Mouse (Mus musculus) kidney, embryonic 16.5 days (tissue): ENCODE measurements at regions not wholly inside any gene's neighbourhood (a gene's known extent, or its start where the extent isn't known, plus 50 kb on each side); places are given as distances from the start of the nearest gene placed in this dataset.
A peak's percentile ranks its signal among the peaks of the same experiment; 100 is the strongest.

ENCODE experiments used
- ATAC-seq: fragments of 200-750 bp; cut with Nextera tagmentation; 2 replicates; pipeline ENCODE4 v1.8.0; 2017; ENCODE audit warnings: moderate TSS enrichment; ENCODE audit not compliant: low FRiP score, low TSS enrichment
- H3K27ac ChIP-seq: fragments of 300-500 bp; sonication (generic); 2 replicates; pipeline ENCODE4 v1.5.1; 2014; ENCODE audit warnings: low read length
- H3K27me3 ChIP-seq: fragments of 300-500 bp; sonication (generic); 2 replicates; pipeline ENCODE4 v1.6.1; 2014; ENCODE audit warnings: low read length, control low read depth, mixed read lengths; ENCODE audit not compliant: insufficient read depth
- H3K36me3 ChIP-seq: fragments of 300-500 bp; sonication (generic); 2 replicates; pipeline ENCODE4 v1.6.1; 2014; ENCODE audit warnings: low read length, control low read depth, mixed read lengths; ENCODE audit not compliant: insufficient read depth
- H3K4me1 ChIP-seq: fragments of 300-500 bp; sonication (generic); 2 replicates; pipeline ENCODE4 v1.6.1; 2014; ENCODE audit warnings: low read length, control low read depth, mixed read lengths; ENCODE audit not compliant: insufficient read depth
- H3K4me2 ChIP-seq: fragments of 300-500 bp; sonication (generic); replicated peaks from 2 replicates; pipeline ENCODE4 v1.6.1; 2014; ENCODE audit warnings: low read depth, low read length
- H3K4me3 ChIP-seq: fragments of 300-500 bp; sonication (generic); 2 replicates; pipeline ENCODE4 v1.5.1; 2014; ENCODE audit warnings: mild to moderate bottlenecking, low read length
- H3K9ac ChIP-seq: fragments of 300-500 bp; sonication (generic); replicated peaks from 2 replicates; pipeline ENCODE4 v1.6.1; 2014; ENCODE audit warnings: low read length
- H3K9me3 ChIP-seq: fragments of 300-500 bp; sonication (generic); 2 replicates; pipeline ENCODE4 v1.6.1; 2016; ENCODE audit warnings: low read length, control low read depth
- WGBS: fragments of 180-500 bp; shearing (Covaris S2); extraction: QIAGEN DNeasy Blood & Tissue Kit; methylation state at CpG from one replicate; pipeline ENCODE4 v1.1.7; 2014; 5-methylcytosine and 5-hydroxymethylcytosine counted together

GRCm38 (mm10) chr3:137211667-137212066 lies 129.2 kb upstream of the Emcn start:
- no peak overlapping the region for H3K9ac ChIP-seq
- no peaks in the 10 kb centered on the region for H3K36me3 ChIP-seq
- H3K4me3 ChIP-seq, result no peak overlapping the region
- no peak overlapping the region for H3K27ac ChIP-seq
- 87% methylated on average over 3 of the region's 3 CpGs for WGBS
- H3K4me2 ChIP-seq, result no peak overlapping the region
- no peaks in the 10 kb centered on the region for H3K27me3 ChIP-seq
- H3K4me1 ChIP-seq, result no peaks in the 10 kb centered on the region
- ATAC-seq, result no peak
- no peaks in the 10 kb centered on the region for H3K9me3 ChIP-seq

DNA sequence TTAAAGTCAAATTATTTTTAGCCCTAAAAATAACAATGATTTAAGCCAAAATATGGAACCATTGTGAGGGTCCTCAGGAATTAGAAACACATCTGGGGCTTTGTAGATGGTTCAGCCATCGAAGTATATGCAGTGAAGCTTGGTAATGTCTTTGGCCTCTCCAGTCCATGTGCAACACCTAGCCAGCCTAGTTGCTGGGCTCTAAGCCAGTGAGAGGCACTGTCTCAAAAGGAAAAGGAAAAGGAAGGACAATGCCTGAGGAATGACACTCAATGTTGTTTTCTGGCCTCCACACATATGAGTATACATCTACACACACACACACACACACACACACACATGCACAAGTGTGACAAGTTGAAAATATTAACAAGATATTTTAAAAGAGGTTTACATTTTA lies 124.8 kb upstream of the Emcn start:
- no peaks in the 10 kb centered on the region for H3K9me3 ChIP-seq
- no peak overlapping the region for H3K9ac ChIP-seq
- ATAC-seq, result no peak
- H3K4me1 ChIP-seq, result no peaks in the 10 kb centered on the region
- H3K27me3 ChIP-seq, result no peaks in the 10 kb centered on the region
- H3K36me3 ChIP-seq, result no peaks in the 10 kb centered on the region
- no peak overlapping the region for H3K4me3 ChIP-seq
- H3K4me2 ChIP-seq, result no peak overlapping the region
- no peak overlapping the region for H3K27ac ChIP-seq
- 76% methylated on average over 1 of the region's 1 CpGs for WGBS

DNA sequence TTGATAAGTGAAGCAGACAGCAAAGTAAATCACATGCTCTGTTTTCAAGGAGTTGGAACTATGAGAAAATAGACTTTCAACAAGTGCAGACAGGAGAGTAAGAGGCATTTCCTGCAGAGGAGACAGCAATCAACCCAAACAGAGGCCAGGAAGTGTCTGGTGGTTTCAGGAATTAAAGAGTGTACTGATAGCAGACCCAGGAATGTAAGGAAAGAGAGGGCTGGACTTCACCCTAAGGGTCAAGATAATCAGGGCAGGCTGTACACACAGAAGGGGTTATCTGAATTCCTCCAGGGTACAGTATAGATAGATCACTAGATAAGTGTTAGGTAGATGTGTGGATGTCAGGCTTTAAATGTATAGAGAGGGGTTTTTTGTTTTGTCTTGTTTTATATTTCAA lies 123.6 kb upstream of the Emcn start:
- Histone ChIP-seq H3K9me3 (no peaks in the 10 kb centered on the region), H3K4me3 (no peak overlapping the region), H3K9ac (no peak overlapping the region), H3K27ac (no peak overlapping the region), H3K36me3 (no peaks in the 10 kb centered on the region), H3K27me3 (no peaks in the 10 kb centered on the region), H3K4me2 (no peak overlapping the region), H3K4me1 (no peaks in the 10 kb centered on the region)
- no peak for ATAC-seq

DNA sequence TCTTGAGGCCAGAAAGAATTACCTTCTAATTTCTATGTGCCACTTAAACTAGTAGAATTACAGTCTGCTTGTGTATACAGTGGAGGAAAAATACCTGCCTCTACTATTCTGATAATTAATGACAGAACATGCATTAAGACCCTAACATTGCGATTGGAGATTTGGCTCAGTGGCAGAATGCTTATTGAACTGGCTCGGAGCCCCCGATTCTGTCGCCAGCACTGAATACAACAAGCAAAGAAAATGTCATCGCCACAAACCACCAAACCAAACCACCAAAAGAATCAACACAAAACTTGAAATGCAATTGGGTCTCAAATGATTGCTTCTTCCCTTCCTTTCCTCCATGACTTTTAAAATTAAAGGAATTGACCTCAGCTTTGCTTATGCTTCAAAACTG lies 122.9 kb upstream of the Emcn start:
- H3K4me2 ChIP-seq, result no peak overlapping the region
- no peak overlapping the region for H3K4me3 ChIP-seq
- H3K9me3 ChIP-seq, result no peaks in the 10 kb centered on the region
- no peak overlapping the region for H3K9ac ChIP-seq
- no peak overlapping the region for H3K27ac ChIP-seq
- H3K27me3 ChIP-seq, result no peaks in the 10 kb centered on the region
- H3K4me1 ChIP-seq, result no peaks in the 10 kb centered on the region
- no peaks in the 10 kb centered on the region for H3K36me3 ChIP-seq
- 95% methylated on average over 5 of the region's 5 CpGs for WGBS
- no peak for ATAC-seq

DNA sequence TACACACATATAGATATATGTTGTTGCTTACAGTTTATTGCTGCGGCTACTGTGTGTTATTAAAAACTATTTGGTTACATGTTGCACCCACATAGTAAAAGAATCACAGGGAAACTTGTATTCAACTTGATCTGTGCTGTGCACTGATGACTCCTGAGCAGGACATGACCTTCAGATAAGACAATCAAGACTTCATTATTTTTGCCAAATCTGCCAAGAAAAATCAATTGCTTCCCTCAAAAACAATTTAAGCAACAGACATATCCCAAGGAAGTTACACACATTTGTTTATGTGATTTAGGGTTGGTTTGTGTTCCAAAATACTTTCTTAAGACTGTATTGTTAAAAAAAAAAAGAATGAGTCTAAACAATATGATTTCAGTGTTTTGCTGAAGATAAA lies 114.7 kb upstream of the Emcn start:
- Histone ChIP-seq H3K9ac (no peak overlapping the region), H3K4me3 (no peak overlapping the region), H3K4me1 (no peaks in the 10 kb centered on the region), H3K9me3 (no peaks in the 10 kb centered on the region), H3K27ac (no peak overlapping the region), H3K36me3 (no peaks in the 10 kb centered on the region), H3K4me2 (no peak overlapping the region), H3K27me3 (no peaks in the 10 kb centered on the region)
- WGBS, result 86% methylated on average over 1 of the region's 1 CpGs
- ATAC-seq, result no peak

DNA sequence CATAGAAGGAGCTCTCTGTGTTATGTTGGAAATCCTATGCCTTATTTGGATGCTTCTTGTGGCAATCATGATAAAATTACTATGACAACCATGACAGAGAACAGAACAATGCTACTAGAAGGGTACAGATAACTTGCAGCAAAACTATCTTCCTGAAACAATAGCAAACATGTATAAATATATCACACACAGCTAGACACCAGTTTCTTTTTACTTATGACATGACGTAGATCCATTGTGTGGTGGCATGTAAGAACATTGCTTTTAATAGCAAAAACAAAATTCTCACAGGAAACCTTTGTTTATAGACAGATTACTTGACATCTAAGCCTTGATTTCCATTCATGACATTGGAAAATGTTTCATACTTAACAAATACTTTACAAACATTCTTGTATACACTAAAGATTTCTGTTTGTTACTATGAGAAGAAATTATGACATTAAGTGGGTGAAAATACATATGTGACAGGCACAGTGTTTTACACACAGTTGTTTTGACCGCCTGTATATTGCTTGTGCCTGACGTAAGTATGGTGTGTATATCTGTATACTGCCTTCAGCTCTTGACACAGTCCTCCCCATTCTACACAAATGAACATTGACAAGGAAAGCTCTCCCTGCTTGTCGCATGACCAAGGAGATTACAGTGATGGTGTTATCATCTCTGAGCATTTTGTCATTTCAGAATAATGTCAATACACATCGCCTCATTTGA lies 113.6 kb upstream of the Emcn start:
- Histone ChIP-seq H3K4me1 (no peaks in the 10 kb centered on the region), H3K27ac (no peak overlapping the region), H3K36me3 (no peaks in the 10 kb centered on the region), H3K27me3 (no peaks in the 10 kb centered on the region), H3K9ac (no peak overlapping the region), H3K4me3 (no peak overlapping the region), H3K9me3 (no peaks in the 10 kb centered on the region), H3K4me2 (no peak overlapping the region)
- 86% methylated on average over 5 of the region's 5 CpGs for WGBS
- no peak for ATAC-seq

DNA sequence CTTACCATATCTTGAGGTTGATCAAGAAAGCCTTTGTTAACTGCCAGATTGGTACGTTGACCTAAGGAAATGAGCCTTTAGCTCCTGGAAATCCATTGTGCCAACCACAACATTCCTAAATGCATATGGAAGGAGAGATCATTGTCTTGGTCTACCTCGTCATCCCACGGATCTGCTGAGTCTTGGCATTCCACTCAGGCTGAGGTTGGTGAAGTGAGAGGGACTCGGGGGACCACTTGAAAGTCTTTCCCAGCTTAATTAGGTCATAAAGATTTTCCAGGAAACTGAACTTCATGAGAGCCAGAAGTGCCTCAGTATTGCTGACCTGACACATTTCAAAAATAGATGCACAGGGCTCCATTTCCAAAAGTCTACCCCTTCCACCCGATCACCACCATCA lies 112.5 kb upstream of the Emcn start:
- H3K9ac ChIP-seq, result no peak overlapping the region
- no peak overlapping the region for H3K27ac ChIP-seq
- no peaks in the 10 kb centered on the region for H3K36me3 ChIP-seq
- WGBS, result 66% methylated on average over 5 of the region's 5 CpGs
- H3K9me3 ChIP-seq, result no peaks in the 10 kb centered on the region
- H3K27me3 ChIP-seq, result no peaks in the 10 kb centered on the region
- no peaks in the 10 kb centered on the region for H3K4me1 ChIP-seq
- no peak overlapping the region for H3K4me2 ChIP-seq
- H3K4me3 ChIP-seq, result no peak overlapping the region
- no peak for ATAC-seq

DNA sequence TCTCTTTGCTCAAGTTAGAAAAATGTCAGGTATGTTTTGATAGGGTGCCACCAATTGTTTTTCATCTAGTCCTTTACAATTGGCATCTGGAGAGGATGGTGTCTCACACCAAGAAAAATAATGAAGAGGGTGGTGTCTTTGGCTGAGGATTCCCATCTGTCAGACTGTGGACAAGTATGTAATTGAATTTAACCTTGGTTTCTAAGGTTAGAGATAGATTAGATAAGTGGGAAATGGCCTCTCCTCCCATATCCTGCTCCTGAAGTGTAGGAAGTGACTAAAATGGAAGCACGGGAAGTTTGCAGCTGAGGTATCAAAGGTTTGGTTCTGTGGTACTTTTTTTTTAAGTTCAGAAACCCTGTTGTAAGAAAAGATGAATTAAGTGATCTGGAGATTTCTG lies 98.0 kb upstream of the Emcn start:
- H3K27ac ChIP-seq, result no peak overlapping the region
- 0 out of 2 replicates have a peak, but pooled peaks have one; percentile 35 for ATAC-seq
- WGBS, result 29% methylated on average over 1 of the region's 1 CpGs

DNA sequence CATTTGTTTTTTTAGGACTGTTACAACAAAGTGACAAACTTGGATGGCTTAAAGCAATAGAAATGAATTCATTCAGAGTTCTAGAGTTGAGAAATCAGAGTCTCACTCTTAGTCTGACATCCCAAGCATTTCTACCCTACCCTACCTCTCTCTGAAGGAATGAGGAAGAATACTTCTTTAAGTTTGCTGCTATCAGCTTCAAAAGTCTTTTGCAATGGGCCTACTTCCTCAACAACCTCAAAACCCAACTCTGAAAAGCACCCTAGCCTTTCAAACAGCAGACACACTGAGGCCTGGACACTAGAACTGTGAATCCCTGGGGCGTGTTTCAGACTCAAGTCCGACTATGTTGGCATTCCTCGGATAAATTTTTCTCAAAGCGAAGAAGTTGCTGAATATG lies 77.0 kb upstream of the Emcn start:
- Histone ChIP-seq H3K9ac (no peak overlapping the region), H3K4me1 (no peaks in the 10 kb centered on the region), H3K27ac (no peak overlapping the region), H3K9me3 (no peaks in the 10 kb centered on the region), H3K27me3 (no peaks in the 10 kb centered on the region), H3K4me3 (no peak overlapping the region), H3K36me3 (no peaks in the 10 kb centered on the region), H3K4me2 (no peak overlapping the region)
- no peak for ATAC-seq
- 93% methylated on average over 4 of the region's 4 CpGs for WGBS

More for the DNA sequence above, 98.0 kb upstream of the Emcn start:
- Histone ChIP-seq H3K9me3 (no peaks in the 10 kb centered on the region), H3K9ac (no peak overlapping the region), H3K4me1 (no peaks in the 10 kb centered on the region), H3K27me3 (no peaks in the 10 kb centered on the region), H3K4me3 (no peak overlapping the region), H3K36me3 (no peaks in the 10 kb centered on the region), H3K4me2 (no peak overlapping the region)

- ATAC-seq, result no peak
- Histone ChIP-seq H3K4me2 (no peak overlapping the region), H3K27ac (no peak overlapping the region), H3K9ac (no peak overlapping the region), H3K27me3 (no peaks in the 10 kb centered on the region), H3K36me3 (no peaks in the 10 kb centered on the region), H3K9me3 (no peaks in the 10 kb centered on the region), H3K4me1 (no peaks in the 10 kb centered on the region), H3K4me3 (no peak overlapping the region)
- WGBS, result 51% methylated on average over 1 of the region's 1 CpGs
Measured at GRCm38 (mm10) chr3:137267752-137268151, 73.1 kb upstream of the Emcn start.
